Mouse (Mus musculus) kidney, embryonic 14.5 days (tissue): Measurements from ENCODE around the gene Lyrm2. TPM values are rescaled to one million over a fixed set of nuclear protein-coding genes. Genes with fewer than 3 reads are reported as not detected.

Source experiments
- ATAC-seq: fragments of 200-750 bp; cut with Nextera tagmentation; 2 replicates; pipeline ENCODE4 v1.8.0; 2017; ENCODE audit warnings: moderate number of reproducible peaks, mild to moderate bottlenecking, moderate TSS enrichment, moderate library complexity; ENCODE audit not compliant: low FRiP score, low TSS enrichment
- H3K27ac ChIP-seq: fragments of 300-500 bp; sonication (generic); 2 replicates; pipeline ENCODE4 v1.5.1; 2014; ENCODE audit warnings: low read depth, mild to moderate bottlenecking, low read length, moderate library complexity, mixed read lengths
- H3K27me3 ChIP-seq: fragments of 300-500 bp; sonication (generic); 2 replicates; pipeline ENCODE4 v1.6.1; 2014; ENCODE audit warnings: mild to moderate bottlenecking, low read length; ENCODE audit not compliant: control insufficient read depth, insufficient read depth
- H3K36me3 ChIP-seq: fragments of 300-500 bp; sonication (generic); 2 replicates; pipeline ENCODE4 v1.6.1; 2014; ENCODE audit warnings: low read length, mixed read lengths; ENCODE audit not compliant: control insufficient read depth, insufficient read depth
- H3K4me1 ChIP-seq: fragments of 300-500 bp; sonication (generic); 2 replicates; pipeline ENCODE4 v1.6.1; 2014; ENCODE audit warnings: low read length, mixed read lengths; ENCODE audit not compliant: control insufficient read depth, insufficient read depth
- H3K4me2 ChIP-seq: fragments of 300-500 bp; sonication (generic); replicated peaks from 2 replicates; pipeline ENCODE4 v1.6.1; 2014; ENCODE audit warnings: low read depth, mild to moderate bottlenecking, low read length
- H3K4me3 ChIP-seq: fragments of 300-500 bp; sonication (generic); 2 replicates; pipeline ENCODE4 v1.5.1; 2014; ENCODE audit warnings: mild to moderate bottlenecking, low read length
- H3K9ac ChIP-seq: fragments of 300-500 bp; sonication (generic); 2 replicates; pipeline ENCODE4 v1.6.1; 2014; ENCODE audit warnings: low read depth, mild to moderate bottlenecking, low read length, moderate library complexity
- H3K9me3 ChIP-seq: fragments of 300-500 bp; sonication (generic); 2 replicates; pipeline ENCODE4 v1.6.1; 2016; ENCODE audit warnings: low read length; ENCODE audit not compliant: control insufficient read depth
- WGBS: fragments of 180-500 bp; shearing (Covaris S2); extraction: QIAGEN DNeasy Blood & Tissue Kit; methylation state at CpG from one replicate; pipeline ENCODE4 v1.1.7; 2014; 5-methylcytosine and 5-hydroxymethylcytosine counted together
- polyA plus RNA-seq: library from polyadenylated mRNA; unstranded; fragments of >200 nt; fragmentation: Nextera tagmentation; extraction: Ambion mirVana; gene quantifications from 2 replicates; pipeline ENCODE4 v1.2.1, GENCODE M21; 2014

The Lyrm2 gene
- polyA plus RNA-seq, 1 experiment from 2014 or later = 116 TPM

DNA sequence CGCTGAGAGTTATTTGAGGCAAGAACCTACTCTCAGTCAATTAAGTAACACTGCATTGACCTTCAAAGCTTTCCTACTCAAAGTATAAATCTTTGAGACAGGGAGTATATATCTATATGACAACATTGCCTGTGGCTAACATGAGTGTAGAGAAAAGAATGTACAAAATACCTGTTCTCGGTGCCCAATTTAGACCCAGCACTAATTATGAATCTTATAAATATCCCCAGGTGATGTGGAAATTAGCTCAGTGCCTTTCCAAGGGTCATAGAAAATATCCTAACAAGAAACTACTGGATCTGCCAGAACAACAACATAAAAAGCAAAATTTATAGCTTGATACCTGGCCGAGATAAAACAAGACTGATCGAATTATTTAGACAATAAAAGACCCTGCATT, 1.1 kb upstream of the Lyrm2 start:
- no peaks in the 10 kb centered on the region for H3K9me3 ChIP-seq
- H3K4me2 ChIP-seq = no peak overlapping the region
- no peak overlapping the region for H3K27ac ChIP-seq
- no peak overlapping the region for H3K9ac ChIP-seq
- no peak overlapping the region for H3K4me3 ChIP-seq
- peaks cover 5% of the 10 kb centered on the region for H3K36me3 ChIP-seq
- H3K27me3 ChIP-seq = no peaks in the 10 kb centered on the region
- no peak for ATAC-seq
- WGBS = 95% methylated on average over 4 of the region's 4 CpGs
- H3K4me1 ChIP-seq = peaks cover 7% of the 10 kb centered on the region; the same call in 1 of the 2 replicates

DNA sequence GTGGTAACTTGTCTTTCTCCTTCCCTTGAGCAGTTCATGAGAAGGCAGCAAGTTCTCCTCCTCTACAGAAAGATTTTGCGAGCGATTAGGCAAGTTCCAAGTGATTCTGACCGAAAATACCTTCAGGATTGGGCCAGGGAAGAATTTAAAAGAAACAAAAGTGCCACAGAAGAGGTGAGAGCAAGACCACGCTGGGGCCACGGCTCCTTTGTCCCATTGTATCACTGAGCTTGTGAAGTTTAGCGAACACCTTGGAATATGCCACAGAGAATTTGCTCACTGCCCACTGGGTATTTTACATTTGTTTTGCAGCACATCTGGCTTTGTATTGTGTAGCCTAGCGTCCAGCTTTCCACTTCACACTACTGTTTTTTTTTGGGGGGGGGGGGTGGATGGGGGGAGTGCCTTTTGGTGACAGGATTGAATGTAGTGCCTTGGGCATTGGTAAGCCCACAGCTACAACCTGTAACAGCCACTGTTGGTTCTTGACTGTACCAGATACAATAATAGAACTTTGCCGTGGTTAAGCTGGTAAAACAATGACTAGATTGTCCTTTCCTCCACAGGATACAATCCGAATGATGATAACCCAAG, 621 bp downstream of the Lyrm2 start:
- no peaks in the 10 kb centered on the region for H3K9me3 ChIP-seq
- H3K4me1 ChIP-seq = peaks cover 7% of the 10 kb centered on the region; the same call in 1 of the 2 replicates
- H3K4me3 ChIP-seq = peak overlapping the region; percentile 77
- H3K4me2 ChIP-seq = peak overlapping the region; percentile 72
- no peaks in the 10 kb centered on the region for H3K27me3 ChIP-seq
- WGBS = 12% methylated on average over 9 of the region's 9 CpGs
- H3K9ac ChIP-seq = peak overlapping the region; percentile 87
- peak overlapping the region; percentile 99 for H3K27ac ChIP-seq
- peaks cover 5% of the 10 kb centered on the region for H3K36me3 ChIP-seq
- ATAC-seq = peak; percentile 47

DNA sequence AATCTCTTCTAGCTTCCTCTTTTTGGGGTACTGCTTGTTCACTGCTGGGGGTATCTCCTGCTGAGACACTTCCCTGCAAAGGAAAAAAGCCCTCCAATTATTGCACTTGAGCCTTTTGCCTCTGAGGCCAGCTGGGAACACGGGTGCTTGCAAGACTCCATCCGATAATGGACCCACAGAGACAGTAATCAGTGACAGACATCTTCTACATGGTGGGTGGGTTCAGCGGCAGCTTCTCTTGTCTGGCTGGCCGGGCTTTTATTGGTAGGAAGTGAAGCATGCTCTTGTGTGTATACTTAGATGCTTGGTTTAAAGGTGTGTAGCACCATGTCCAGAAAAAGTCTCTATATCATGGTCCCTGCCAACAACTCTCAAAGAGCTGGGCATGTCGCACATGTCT, 17.4 kb downstream of the Lyrm2 start:
- no peak overlapping the region for H3K4me2 ChIP-seq
- H3K27ac ChIP-seq = no peak overlapping the region
- no peaks in the 10 kb centered on the region for H3K9me3 ChIP-seq
- no peaks in the 10 kb centered on the region for H3K27me3 ChIP-seq
- H3K4me3 ChIP-seq = no peak overlapping the region
- ATAC-seq = no peak
- no peaks in the 10 kb centered on the region for H3K4me1 ChIP-seq
- 79% methylated on average over 5 of the region's 5 CpGs for WGBS
- no peak overlapping the region for H3K9ac ChIP-seq
- no peaks in the 10 kb centered on the region for H3K36me3 ChIP-seq

DNA sequence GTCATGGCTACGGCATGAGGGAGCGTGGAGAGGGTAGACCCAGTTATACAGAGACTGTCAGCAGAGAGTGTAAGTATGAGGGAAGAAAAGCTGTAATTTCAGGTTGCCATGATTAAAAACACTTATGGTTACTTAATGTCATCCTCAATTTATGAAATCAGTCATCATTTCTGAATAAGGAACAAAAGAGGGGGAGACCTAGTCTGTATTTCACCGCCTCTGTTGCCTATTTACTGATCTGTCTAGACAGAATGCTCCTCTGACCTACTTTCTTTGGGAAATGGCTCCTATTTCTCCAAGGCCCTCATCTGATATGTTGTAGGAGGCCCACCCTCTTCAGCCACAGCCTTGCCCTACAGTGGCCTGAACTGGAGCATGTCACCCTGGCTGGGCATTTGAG, 20.6 kb downstream of the Lyrm2 start:
- Histone ChIP-seq H3K9ac (no peak overlapping the region), H3K9me3 (no peaks in the 10 kb centered on the region), H3K27me3 (no peaks in the 10 kb centered on the region), H3K4me2 (no peak overlapping the region), H3K4me3 (no peak overlapping the region), H3K27ac (no peak overlapping the region), H3K36me3 (0 out of 2 replicates have a peak, but pooled peaks cover 2% of the 10 kb centered on the region), H3K4me1 (no peaks in the 10 kb centered on the region)
- WGBS = 90% methylated on average over 3 of the region's 3 CpGs
- no peak for ATAC-seq

DNA sequence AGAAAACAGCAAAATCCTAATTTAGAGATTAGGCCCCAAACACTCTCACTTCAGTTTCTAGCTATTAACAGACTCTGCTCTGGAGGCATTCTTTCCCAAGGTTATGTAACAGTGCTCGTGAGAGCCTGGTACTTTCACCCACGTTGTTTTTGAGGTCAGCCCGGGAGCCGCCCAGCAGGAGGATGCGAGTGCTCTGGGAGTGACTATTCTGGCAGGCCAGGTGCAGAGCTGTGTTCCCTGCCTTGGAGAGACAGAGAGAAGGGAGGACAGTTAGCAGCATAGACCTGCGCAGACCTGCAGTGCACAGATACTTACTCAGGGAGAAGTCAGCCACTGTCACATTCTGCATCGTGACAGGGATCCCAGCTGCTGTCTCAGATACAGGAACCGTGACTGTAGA, 24.2 kb downstream of the Lyrm2 start:
- ATAC-seq = no peak

DNA sequence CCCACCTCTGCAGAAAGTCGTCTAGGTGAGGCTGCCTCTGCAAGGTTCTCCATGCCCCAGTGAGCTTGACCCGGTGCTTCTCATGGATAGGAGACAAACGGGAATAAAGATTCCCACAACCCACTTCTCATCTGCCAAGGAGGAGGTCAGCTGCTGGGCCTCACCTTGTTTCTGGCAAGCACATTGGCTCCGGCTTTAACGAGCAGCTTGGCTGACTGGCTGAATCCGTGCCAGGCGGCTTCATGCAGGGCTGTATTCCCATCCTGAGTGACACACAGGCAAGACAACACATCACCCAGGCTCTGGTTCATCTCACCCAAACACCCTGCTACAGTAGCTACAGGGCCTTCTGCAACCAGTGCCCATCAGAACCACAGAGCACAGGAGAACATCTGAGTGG, 26.9 kb downstream of the Lyrm2 start:
- H3K4me2 ChIP-seq = no peak overlapping the region
- H3K27ac ChIP-seq = no peak overlapping the region
- H3K27me3 ChIP-seq = no peaks in the 10 kb centered on the region
- H3K4me1 ChIP-seq = peaks cover 20% of the 10 kb centered on the region
- WGBS = 50% methylated on average over 7 of the region's 7 CpGs
- H3K9ac ChIP-seq = no peak overlapping the region
- H3K4me3 ChIP-seq = no peak overlapping the region
- 0 out of 2 replicates have a peak, but pooled peaks cover 2% of the 10 kb centered on the region for H3K36me3 ChIP-seq
- ATAC-seq = no peak
- no peaks in the 10 kb centered on the region for H3K9me3 ChIP-seq

More for the DNA sequence above, 24.2 kb downstream of the Lyrm2 start:
- Histone ChIP-seq H3K36me3 (0 out of 2 replicates have a peak, but pooled peaks cover 2% of the 10 kb centered on the region), H3K27ac (no peak overlapping the region), H3K27me3 (no peaks in the 10 kb centered on the region), H3K4me2 (no peak overlapping the region), H3K9ac (no peak overlapping the region), H3K4me3 (no peak overlapping the region), H3K9me3 (no peaks in the 10 kb centered on the region), H3K4me1 (peaks cover 14% of the 10 kb centered on the region)
- 65% methylated on average over 8 of the region's 8 CpGs for WGBS

DNA sequence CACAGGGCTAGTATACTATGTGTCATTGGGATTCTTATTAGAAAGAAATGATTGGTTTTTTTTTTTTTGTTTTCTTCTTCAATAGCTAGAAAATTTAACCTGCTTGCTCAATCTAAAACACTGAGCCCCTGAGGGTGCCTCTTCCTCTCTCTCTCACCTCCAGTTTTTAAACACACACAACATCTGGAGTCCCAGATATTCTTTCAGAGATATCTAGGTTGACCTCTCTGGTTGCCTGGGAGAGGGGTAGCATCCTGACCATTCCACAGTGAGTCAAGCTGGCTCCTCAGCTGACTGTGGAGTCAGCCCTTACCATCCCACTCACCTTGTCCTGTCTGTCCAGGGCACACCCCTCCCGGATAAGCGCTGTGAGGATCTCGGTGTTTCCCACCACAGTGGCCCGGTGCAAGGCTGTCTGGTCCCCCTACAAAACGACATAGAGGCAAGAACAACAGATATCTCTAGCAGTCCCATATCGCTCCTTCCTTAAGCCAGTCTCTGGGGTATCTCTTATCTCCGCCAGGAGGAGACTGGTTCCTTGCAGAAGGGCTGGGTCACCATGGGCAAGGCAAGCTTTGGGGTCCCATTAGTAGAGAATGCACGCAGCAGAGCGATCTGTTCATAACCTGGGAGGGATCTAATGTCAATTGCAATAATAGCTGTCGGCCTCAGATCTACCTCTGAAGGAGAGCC, 28.5 kb downstream of the Lyrm2 start:
- Histone ChIP-seq H3K4me1 (peaks cover 20% of the 10 kb centered on the region), H3K4me3 (no peak overlapping the region), H3K27ac (no peak overlapping the region), H3K36me3 (no peaks in the 10 kb centered on the region), H3K4me2 (no peak overlapping the region), H3K27me3 (no peaks in the 10 kb centered on the region), H3K9ac (no peak overlapping the region), H3K9me3 (no peaks in the 10 kb centered on the region)
- no peak for ATAC-seq
- WGBS = 71% methylated on average over 10 of the region's 10 CpGs

DNA sequence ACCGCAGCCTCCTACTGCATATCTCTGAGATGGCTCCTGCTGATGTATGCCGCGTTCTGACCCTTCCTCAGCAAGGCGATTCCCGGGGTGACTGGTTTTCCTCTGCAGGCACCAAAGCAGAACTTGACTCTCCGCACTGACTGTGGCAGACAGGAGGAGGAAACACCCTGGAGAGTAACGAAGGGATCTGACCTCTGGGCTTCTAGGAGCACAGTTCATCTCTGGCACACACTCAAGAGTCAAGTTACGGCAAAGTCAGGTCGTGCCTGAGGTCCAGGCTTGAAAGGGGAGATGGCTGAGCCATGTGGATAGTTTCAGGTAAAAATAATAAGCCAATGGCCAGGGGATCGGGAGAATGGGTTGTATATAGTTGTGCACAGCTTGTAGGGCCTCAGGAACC, 29.3 kb downstream of the Lyrm2 start:
- no peaks in the 10 kb centered on the region for H3K9me3 ChIP-seq
- H3K36me3 ChIP-seq = no peaks in the 10 kb centered on the region
- no peak overlapping the region for H3K9ac ChIP-seq
- no peaks in the 10 kb centered on the region for H3K27me3 ChIP-seq
- 14% methylated on average over 10 of the region's 10 CpGs for WGBS
- no peak overlapping the region for H3K4me2 ChIP-seq
- H3K4me1 ChIP-seq = peaks cover 20% of the 10 kb centered on the region
- ATAC-seq = no peak
- no peak overlapping the region for H3K4me3 ChIP-seq
- no peak overlapping the region for H3K27ac ChIP-seq

DNA sequence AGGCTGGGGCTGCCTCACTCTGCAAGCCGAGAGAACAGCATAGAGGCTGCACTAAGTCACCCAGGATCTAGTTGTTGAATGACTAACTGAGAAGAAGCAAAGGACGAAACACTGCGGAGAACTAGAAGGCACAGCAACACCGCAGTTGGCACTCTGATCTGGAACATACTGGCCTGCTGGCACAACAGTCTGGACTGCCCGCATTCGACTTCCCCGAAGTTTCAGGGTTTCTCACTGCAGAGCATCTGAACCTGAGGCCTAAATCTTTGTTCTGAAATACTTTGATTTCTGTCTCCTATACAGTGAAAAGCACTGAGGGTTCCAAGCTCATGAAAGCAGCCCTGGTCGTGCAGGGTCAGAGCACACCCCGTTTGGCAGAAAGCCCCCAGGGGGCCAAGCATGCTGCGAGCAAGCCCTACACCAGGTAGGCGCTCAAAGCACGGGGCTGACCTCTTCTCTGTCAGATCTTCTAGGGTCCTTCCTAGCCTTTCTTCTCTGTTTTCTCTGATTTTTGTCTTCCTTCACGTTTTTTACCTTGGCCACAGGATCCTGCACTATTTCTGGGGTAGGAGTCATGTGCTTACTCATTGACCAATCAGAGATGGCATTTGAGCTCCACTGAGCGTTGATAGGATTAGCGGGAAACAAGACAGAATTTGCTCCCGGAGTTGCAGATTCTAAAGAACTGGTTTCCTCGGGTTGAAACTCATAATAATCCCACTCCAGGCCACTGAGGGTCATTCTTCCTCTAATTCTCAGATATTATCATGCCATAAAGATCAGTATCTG, 33.6 kb downstream of the Lyrm2 start:
- H3K9ac ChIP-seq = no peak overlapping the region
- no peaks in the 10 kb centered on the region for H3K36me3 ChIP-seq
- 60% methylated on average over 17 of the region's 17 CpGs for WGBS
- no peaks in the 10 kb centered on the region for H3K9me3 ChIP-seq
- no peaks in the 10 kb centered on the region for H3K27me3 ChIP-seq
- no peak overlapping the region for H3K27ac ChIP-seq
- no peak for ATAC-seq
- peak overlapping the region; percentile 11; the same call in 1 of the 2 replicates for H3K4me3 ChIP-seq
- H3K4me2 ChIP-seq = peak overlapping the region; percentile 30
- peaks cover 12% of the 10 kb centered on the region for H3K4me1 ChIP-seq
